Mouse (Mus musculus) midbrain, embryonic 15.5 days (tissue): Measurements from ENCODE around the gene Lrmda. TPM values are rescaled to one million over a fixed set of nuclear protein-coding genes. Genes with fewer than 3 reads are reported as not detected.

Source experiments
- ATAC-seq: fragments of 200-750 bp; cut with Nextera tagmentation; replicated peaks from 2 replicates; pipeline ENCODE4 v1.8.0; 2017; ENCODE audit warnings: moderate TSS enrichment
- H3K27ac ChIP-seq: fragments of 300-500 bp; sonication (generic); 2 replicates; pipeline ENCODE4 v1.5.1; 2015; ENCODE audit warnings: mild to moderate bottlenecking, inconsistent platforms
- H3K27me3 ChIP-seq: fragments of 300-500 bp; sonication (generic); replicated peaks from 2 replicates; pipeline ENCODE4 v1.6.1; 2015; ENCODE audit warnings: inconsistent platforms
- H3K36me3 ChIP-seq: fragments of 300-500 bp; sonication (generic); replicated peaks from 2 replicates; pipeline ENCODE4 v1.6.1; 2015; ENCODE audit warnings: inconsistent platforms
- H3K4me1 ChIP-seq: fragments of 300-500 bp; sonication (generic); 2 replicates; pipeline ENCODE4 v1.6.1; 2015; ENCODE audit warnings: inconsistent platforms
- H3K4me2 ChIP-seq: fragments of 300-500 bp; sonication (generic); 2 replicates; pipeline ENCODE4 v1.6.1; 2015; ENCODE audit warnings: inconsistent platforms, mild to moderate bottlenecking, moderate library complexity
- H3K4me3 ChIP-seq: fragments of 300-500 bp; sonication (generic); 2 replicates; pipeline ENCODE4 v1.5.1; 2015; ENCODE audit warnings: mild to moderate bottlenecking, inconsistent platforms
- H3K9ac ChIP-seq: fragments of 300-500 bp; sonication (generic); 2 replicates; pipeline ENCODE4 v1.6.1; 2015; ENCODE audit warnings: mild to moderate bottlenecking, inconsistent platforms
- H3K9me3 ChIP-seq: fragments of 300-500 bp; sonication (generic); 2 replicates; pipeline ENCODE4 v1.6.1; 2016; ENCODE audit warnings: inconsistent platforms
- WGBS: fragments of 180-500 bp; shearing (Covaris S2); methylation state at CpG from one replicate; pipeline ENCODE4 v1.1.7; 2015; ENCODE audit warnings: mixed read lengths; 5-methylcytosine and 5-hydroxymethylcytosine counted together
- polyA plus RNA-seq: library from polyadenylated mRNA; unstranded; fragments of >200 nt; fragmentation: Nextera tagmentation; extraction: Ambion mirVana; gene quantifications from 2 replicates; pipeline ENCODE4 v1.2.1, GENCODE M21; 2015

The Lrmda gene
- polyA plus RNA-seq, 1 experiment from 2014 or later, result 0.31 TPM

GRCm38 (mm10) chr14:22372666-22373360 lies 353.3 kb downstream of the Lrmda start:
- H3K36me3 ChIP-seq, result no peaks in the 10 kb centered on the region
- H3K4me2 ChIP-seq, result no peak overlapping the region
- 87% methylated on average over 9 of the region's 9 CpGs for WGBS
- no peaks in the 10 kb centered on the region for H3K9me3 ChIP-seq
- no peak for ATAC-seq
- H3K9ac ChIP-seq, result no peak overlapping the region
- H3K27ac ChIP-seq, result no peak overlapping the region
- H3K4me3 ChIP-seq, result no peak overlapping the region
- H3K4me1 ChIP-seq, result no peaks in the 10 kb centered on the region
- no peaks in the 10 kb centered on the region for H3K27me3 ChIP-seq

- 89% methylated on average over 3 of the region's 3 CpGs for WGBS
- no peaks in the 10 kb centered on the region for H3K27me3 ChIP-seq
These were observed 353.8 kb downstream of the Lrmda start for GRCm38 (mm10) chr14:22373361-22373745.

GRCm38 (mm10) chr14:22377148-22377547 lies 357.6 kb downstream of the Lrmda start:
- no peak overlapping the region for H3K4me3 ChIP-seq
- 91% methylated on average over 1 of the region's 1 CpGs for WGBS
- no peaks in the 10 kb centered on the region for H3K27me3 ChIP-seq
- H3K27ac ChIP-seq, result no peak overlapping the region
- no peaks in the 10 kb centered on the region for H3K9me3 ChIP-seq
- no peak for ATAC-seq
- H3K36me3 ChIP-seq, result no peaks in the 10 kb centered on the region
- H3K4me1 ChIP-seq, result no peaks in the 10 kb centered on the region
- H3K4me2 ChIP-seq, result no peak overlapping the region
- H3K9ac ChIP-seq, result no peak overlapping the region

More at GRCm38 (mm10) chr14:22373361-22373745, 353.8 kb downstream of the Lrmda start:
- Histone ChIP-seq H3K9ac (no peak overlapping the region), H3K9me3 (no peaks in the 10 kb centered on the region), H3K4me3 (no peak overlapping the region), H3K36me3 (no peaks in the 10 kb centered on the region), H3K4me1 (no peaks in the 10 kb centered on the region), H3K27ac (no peak overlapping the region), H3K4me2 (no peak overlapping the region)
- ATAC-seq, result no peak

- ATAC-seq, result no peak
- no peak overlapping the region for H3K4me3 ChIP-seq
- no peak overlapping the region for H3K9ac ChIP-seq
- no peak overlapping the region for H3K27ac ChIP-seq
- H3K27me3 ChIP-seq, result no peaks in the 10 kb centered on the region
- no peak overlapping the region for H3K4me2 ChIP-seq
- H3K9me3 ChIP-seq, result no peaks in the 10 kb centered on the region
- H3K4me1 ChIP-seq, result no peaks in the 10 kb centered on the region
- WGBS, result 82% methylated on average over 4 of the region's 4 CpGs
- no peaks in the 10 kb centered on the region for H3K36me3 ChIP-seq
These were observed 362.6 kb downstream of the Lrmda start for GRCm38 (mm10) chr14:22382101-22382500.

- Histone ChIP-seq H3K9ac (no peak overlapping the region), H3K4me2 (no peak overlapping the region), H3K27me3 (no peaks in the 10 kb centered on the region), H3K4me3 (no peak overlapping the region), H3K9me3 (no peaks in the 10 kb centered on the region), H3K4me1 (no peaks in the 10 kb centered on the region), H3K36me3 (no peaks in the 10 kb centered on the region), H3K27ac (no peak overlapping the region)
- 82% methylated on average over 10 of the region's 10 CpGs for WGBS
- no peak for ATAC-seq
These were observed 374.1 kb downstream of the Lrmda start for GRCm38 (mm10) chr14:22393616-22394015.

- no peak overlapping the region for H3K9ac ChIP-seq
- H3K27ac ChIP-seq, result no peak overlapping the region
- H3K4me1 ChIP-seq, result peaks cover 6% of the 10 kb centered on the region; the same call in 1 of the 2 replicates
- no peak overlapping the region for H3K4me2 ChIP-seq
- no peak for ATAC-seq
- no peak overlapping the region for H3K4me3 ChIP-seq
- no peaks in the 10 kb centered on the region for H3K27me3 ChIP-seq
- no peaks in the 10 kb centered on the region for H3K9me3 ChIP-seq
- no peaks in the 10 kb centered on the region for H3K36me3 ChIP-seq
- 40% methylated on average over 4 of the region's 4 CpGs for WGBS
These were observed 382.9 kb downstream of the Lrmda start for GRCm38 (mm10) chr14:22402411-22402810.

- Histone ChIP-seq H3K27ac (no peak overlapping the region), H3K27me3 (no peaks in the 10 kb centered on the region), H3K4me1 (peaks cover 6% of the 10 kb centered on the region; the same call in 1 of the 2 replicates), H3K36me3 (no peaks in the 10 kb centered on the region), H3K4me3 (no peak overlapping the region), H3K9me3 (no peaks in the 10 kb centered on the region), H3K4me2 (no peak overlapping the region), H3K9ac (no peak overlapping the region)
- no peak for ATAC-seq
- 83% methylated on average over 5 of the region's 5 CpGs for WGBS
These were observed 387.1 kb downstream of the Lrmda start for GRCm38 (mm10) chr14:22406623-22407022.

- H3K4me2 ChIP-seq, result no peak overlapping the region
- no peaks in the 10 kb centered on the region for H3K4me1 ChIP-seq
- no peak overlapping the region for H3K27ac ChIP-seq
- no peak for ATAC-seq
- no peaks in the 10 kb centered on the region for H3K27me3 ChIP-seq
- no peaks in the 10 kb centered on the region for H3K36me3 ChIP-seq
- H3K4me3 ChIP-seq, result no peak overlapping the region
- 85% methylated on average over 1 of the region's 1 CpGs for WGBS
- no peak overlapping the region for H3K9ac ChIP-seq
- H3K9me3 ChIP-seq, result no peaks in the 10 kb centered on the region
These were observed 391.3 kb downstream of the Lrmda start for GRCm38 (mm10) chr14:22410826-22411225.

- Histone ChIP-seq H3K27me3 (no peaks in the 10 kb centered on the region), H3K4me1 (no peaks in the 10 kb centered on the region), H3K36me3 (no peaks in the 10 kb centered on the region), H3K4me2 (no peak overlapping the region), H3K9me3 (no peaks in the 10 kb centered on the region), H3K9ac (no peak overlapping the region), H3K4me3 (no peak overlapping the region), H3K27ac (no peak overlapping the region)
- ATAC-seq, result no peak
- WGBS, result 77% methylated on average over 7 of the region's 7 CpGs
These were observed 393.7 kb downstream of the Lrmda start for GRCm38 (mm10) chr14:22413220-22413619.

- no peak overlapping the region for H3K9ac ChIP-seq
- no peaks in the 10 kb centered on the region for H3K9me3 ChIP-seq
- no peak overlapping the region for H3K4me3 ChIP-seq
- no peak for ATAC-seq
- H3K27me3 ChIP-seq, result no peaks in the 10 kb centered on the region
- H3K36me3 ChIP-seq, result no peaks in the 10 kb centered on the region
- no peak overlapping the region for H3K27ac ChIP-seq
- H3K4me2 ChIP-seq, result no peak overlapping the region
- no peaks in the 10 kb centered on the region for H3K4me1 ChIP-seq
- 90% methylated on average over 3 of the region's 3 CpGs for WGBS
These were observed 398.2 kb downstream of the Lrmda start for GRCm38 (mm10) chr14:22417706-22418105.

GRCm38 (mm10) chr14:22421668-22422067 lies 402.2 kb downstream of the Lrmda start:
- Histone ChIP-seq H3K9me3 (no peaks in the 10 kb centered on the region), H3K4me1 (no peaks in the 10 kb centered on the region), H3K9ac (no peak overlapping the region), H3K27ac (no peak overlapping the region), H3K4me2 (no peak overlapping the region), H3K36me3 (no peaks in the 10 kb centered on the region), H3K4me3 (no peak overlapping the region), H3K27me3 (no peaks in the 10 kb centered on the region)
- ATAC-seq, result no peak
- WGBS, result 89% methylated on average over 4 of the region's 4 CpGs

GRCm38 (mm10) chr14:22425018-22425534 lies 405.6 kb downstream of the Lrmda start:
- no peak overlapping the region for H3K4me2 ChIP-seq
- H3K36me3 ChIP-seq, result no peaks in the 10 kb centered on the region
- no peaks in the 10 kb centered on the region for H3K27me3 ChIP-seq
- H3K9ac ChIP-seq, result no peak overlapping the region
- no peak overlapping the region for H3K4me3 ChIP-seq
- WGBS, result 82% methylated on average over 7 of the region's 7 CpGs
- no peaks in the 10 kb centered on the region for H3K4me1 ChIP-seq
- ATAC-seq, result no peak
- no peaks in the 10 kb centered on the region for H3K9me3 ChIP-seq
- no peak overlapping the region for H3K27ac ChIP-seq

GRCm38 (mm10) chr14:22435441-22435840 lies 415.9 kb downstream of the Lrmda start:
- WGBS, result 66% methylated on average over 3 of the region's 3 CpGs
- H3K4me1 ChIP-seq, result peaks cover 5% of the 10 kb centered on the region
- H3K4me3 ChIP-seq, result no peak overlapping the region
- H3K9ac ChIP-seq, result no peak overlapping the region
- no peak overlapping the region for H3K27ac ChIP-seq
- no peaks in the 10 kb centered on the region for H3K36me3 ChIP-seq
- H3K9me3 ChIP-seq, result no peaks in the 10 kb centered on the region
- no peak overlapping the region for H3K4me2 ChIP-seq
- H3K27me3 ChIP-seq, result peaks cover 7% of the 10 kb centered on the region; the same call in 1 of the 2 replicates
- ATAC-seq, result no peak
